10 mouse cellular contexts compared by ENCODE assay signal in the genomic region with DNA sequence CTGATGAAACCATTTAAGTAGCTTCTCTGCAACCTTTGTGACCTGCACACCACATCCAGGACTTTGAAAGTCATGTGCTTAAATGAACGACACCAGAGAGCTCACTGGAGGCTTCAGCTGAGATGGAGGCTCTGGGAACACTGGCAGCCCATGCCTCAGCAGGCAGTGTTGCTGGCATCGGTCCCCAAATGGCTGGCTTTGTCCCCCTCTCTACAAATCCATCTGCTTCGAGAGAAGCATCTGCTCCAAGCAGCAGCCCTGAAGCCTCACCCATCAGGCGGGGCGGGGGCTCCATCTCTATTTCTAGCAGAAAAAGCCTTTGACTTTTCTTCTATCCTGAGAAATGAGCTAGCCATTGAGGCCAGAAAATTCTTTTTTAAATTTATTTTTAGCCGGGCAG.
DNase-seq lines count a peak whose midpoint lies in the region; ATAC-seq and TF ChIP-seq lines count a peak whose summit lies in the region.
"Had no signal": no experiment of that assay in that cellular context is flagged by ENCODE, and none has a peak within 500 bp of the region (broad histone marks: within the 10 kb centered on the region; RNA-seq: fewer than 3 reads in every experiment).

No protein-coding gene starts in this region.

- ATAC-seq in hindbrain, embryonic 12.5 days (ENCODE audit: low FRiP score): no peak
- ATAC-seq in hindbrain, embryonic 16.5 days: peak; percentile 40; the same call in 1 of the 2 replicates

- no peaks in the 10 kb centered on the region for H3K27me3 ChIP-seq in hindbrain, embryonic 10.5 days (ENCODE audit: insufficient read depth, poor library complexity, severe bottlenecking)
- no peaks in the 10 kb centered on the region for H3K27me3 ChIP-seq in hindbrain, embryonic 12.5 days
- no peaks in the 10 kb centered on the region for H3K27me3 ChIP-seq in hindbrain, embryonic 16.5 days (replicated peaks; ENCODE audit: control insufficient read depth, insufficient read depth, low read length)
- H3K27me3 ChIP-seq in myocyte (ENCODE audit: control insufficient read depth, insufficient read depth, insufficient read length): no peaks in the 10 kb centered on the region
- H3K27me3 ChIP-seq: limb, embryonic 13.5 days had no signal

- no peak overlapping the region for H3K9ac ChIP-seq in hindbrain, embryonic 12.5 days
- H3K9ac ChIP-seq in hindbrain, embryonic 16.5 days (ENCODE audit: low read depth, low read length): no peak overlapping the region
- H3K9ac ChIP-seq: limb, embryonic 13.5 days had no signal

- no peak overlapping the region for H3K4me2 ChIP-seq in hindbrain, embryonic 12.5 days (replicated peaks)
- no peak overlapping the region; the same call in 1 of the 2 replicates for H3K4me2 ChIP-seq in hindbrain, embryonic 16.5 days (ENCODE audit: low read length)
- peak overlapping the region; percentile 63 for H3K4me2 ChIP-seq in myocyte (ENCODE audit: low read depth)
- H3K4me2 ChIP-seq: limb, embryonic 13.5 days had no signal

- H3K4me1 ChIP-seq in hindbrain, embryonic 10.5 days (replicated peaks): peaks cover 74% of the 10 kb centered on the region
- H3K4me1 ChIP-seq in hindbrain, embryonic 12.5 days: peaks cover 41% of the 10 kb centered on the region
- peaks cover 3% of the 10 kb centered on the region for H3K4me1 ChIP-seq in hindbrain, embryonic 16.5 days (ENCODE audit: control insufficient read depth, insufficient read depth, low read depth, low read length)

- WGBS in hindbrain, embryonic 10.5 days: 87% methylated on average over 6 of the region's 6 CpGs
- 73% methylated on average over 6 of the region's 6 CpGs for WGBS in hindbrain, embryonic 12.5 days
- 53% methylated on average over 6 of the region's 6 CpGs for WGBS in hindbrain, embryonic 16.5 days

- no peak for DNase-seq in hindbrain, embryonic 10.5 days (ENCODE audit: low spot score)
- peak; percentile 76 for DNase-seq in cerebellum, adult 9-11 months
- DNase-seq in T-cell, adult 2 months (ENCODE audit: low spot score): no peak
- DNase-seq in kidney, postnatal 4 days: no peak
- no peak for DNase-seq in thymus, postnatal 4 days

- H3K36me3 ChIP-seq in hindbrain, embryonic 10.5 days: no peaks in the 10 kb centered on the region
- H3K36me3 ChIP-seq in hindbrain, embryonic 12.5 days: no peaks in the 10 kb centered on the region
- no peaks in the 10 kb centered on the region for H3K36me3 ChIP-seq in hindbrain, embryonic 16.5 days (ENCODE audit: control insufficient read depth, insufficient read depth, low read length)
- H3K36me3 ChIP-seq in myocyte (ENCODE audit: control insufficient read depth, insufficient read depth): no peaks in the 10 kb centered on the region
- H3K36me3 ChIP-seq: limb, embryonic 13.5 days had no signal

- H3K27ac ChIP-seq in hindbrain, embryonic 10.5 days: peak overlapping the region; percentile 51; the same call in 1 of the 2 replicates
- H3K27ac ChIP-seq in hindbrain, embryonic 12.5 days: no peak overlapping the region
- peak overlapping the region; percentile 46; the same call in 1 of the 2 replicates for H3K27ac ChIP-seq in hindbrain, embryonic 16.5 days (ENCODE audit: low read depth, low read length)
- H3K27ac ChIP-seq: limb, embryonic 13.5 days had no signal

- H3K79me2 ChIP-seq in myocyte (ENCODE audit: control insufficient read depth, insufficient read depth): no peaks in the 10 kb centered on the region

- H3ac ChIP-seq in myocyte (ENCODE audit: control insufficient read depth, insufficient read length): no peak overlapping the region

- H3K9me3 ChIP-seq in hindbrain, embryonic 10.5 days: 0 out of 2 replicates have a peak, but pooled peaks cover 3% of the 10 kb centered on the region
- H3K9me3 ChIP-seq in hindbrain, embryonic 12.5 days (replicated peaks): no peaks in the 10 kb centered on the region
- no peaks in the 10 kb centered on the region for H3K9me3 ChIP-seq in hindbrain, embryonic 16.5 days (ENCODE audit: control insufficient read depth, low read length)
- H3K9me3 ChIP-seq: limb, embryonic 13.5 days had no signal

- TF ChIP-seq POLR2A in myocyte (IDR thresholded peaks at IDR 0.05; ENCODE audit: insufficient read length, low read depth): no peak

- H3K4me3 ChIP-seq in hindbrain, embryonic 10.5 days: no peak overlapping the region
- no peak overlapping the region for H3K4me3 ChIP-seq in hindbrain, embryonic 12.5 days
- no peak overlapping the region for H3K4me3 ChIP-seq in hindbrain, embryonic 16.5 days (ENCODE audit: low read length)
- no peak overlapping the region for H3K4me3 ChIP-seq in myocyte
- H3K4me3 ChIP-seq: limb, embryonic 13.5 days; megakaryocyte, embryonic 14.5 days had no signal

TF ChIP-seq in myocyte, 11 proteins besides CTCF, POLR2A, EP300 and RAD21:
- TF ChIP-seq MAX (IDR thresholded peaks at IDR 0.05; ENCODE audit: low read depth) (no peak), TCF12 (IDR thresholded peaks at IDR 0.05; ENCODE audit: insufficient read depth, poor library complexity, severe bottlenecking) (no peak), POLR2AphosphoS2 (IDR thresholded peaks at IDR 0.05; ENCODE audit: insufficient read length, low read depth) (no peak), MYOG (IDR thresholded peaks at IDR 0.05; ENCODE audit: control insufficient read depth in 1 of 3, insufficient read depth in 1 of 3, insufficient read length in 2 of 3, low read depth in 2 of 3) (peak in 1 of 3 experiments; percentile 14)
